ENCODE assay signal across 8 mouse cellular contexts in the genomic region with DNA sequence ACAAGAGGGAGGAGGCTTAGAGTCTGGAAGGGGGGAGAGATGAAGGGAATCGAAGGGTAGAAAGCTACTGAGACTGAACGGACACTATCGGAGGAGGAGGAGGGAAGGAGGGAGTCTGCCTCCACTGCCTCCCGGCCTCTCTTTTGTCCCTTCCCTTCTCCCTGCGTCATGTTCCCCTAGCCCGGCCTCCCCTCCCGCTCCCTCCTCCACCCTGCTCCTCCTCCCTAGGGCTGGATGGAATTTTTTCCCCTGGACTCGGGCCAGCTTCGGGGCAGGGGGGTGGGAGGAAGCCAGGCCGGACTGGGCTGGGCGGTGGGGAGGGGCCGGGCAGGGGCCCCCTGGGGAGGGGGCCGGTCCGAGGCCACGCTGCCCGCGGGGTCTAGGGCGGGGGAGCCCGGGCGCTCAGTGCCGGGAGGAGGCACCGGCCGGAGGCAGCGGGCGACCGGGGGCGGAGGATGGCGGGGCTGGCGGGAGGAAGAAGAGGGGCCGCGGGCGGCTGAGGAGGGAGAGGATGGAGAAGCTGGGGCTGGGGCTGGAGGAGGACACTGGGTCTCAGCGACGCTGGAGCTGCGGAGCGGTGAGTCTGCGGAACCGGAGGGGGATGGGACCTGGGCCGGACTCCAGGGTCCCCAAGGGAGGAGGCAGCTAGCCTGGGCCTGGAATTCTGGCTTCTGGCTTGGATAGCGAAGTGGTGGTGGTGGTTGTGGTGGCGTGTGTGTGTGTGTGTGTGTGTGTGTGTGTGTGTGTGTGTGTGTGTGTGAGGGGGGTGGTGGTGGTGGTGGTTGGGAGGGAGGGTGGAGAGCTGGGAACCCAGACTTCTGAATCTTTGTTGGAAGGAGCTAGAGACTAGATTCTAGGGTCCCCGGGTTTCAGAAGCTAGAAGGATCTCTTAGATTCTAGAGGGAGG. TPM values are rescaled to one million over a fixed set of nuclear protein-coding genes. Genes with fewer than 3 reads are reported as not detected.
DNase-seq lines count a peak whose midpoint lies in the region; ATAC-seq and TF ChIP-seq lines count a peak whose summit lies in the region.

A gene (plus strand): TSS at position 408 of the 907 bp plus-strand sequence.

- peaks cover 16% of the 10 kb centered on the region for H3K4me1 ChIP-seq in thymus, adult 2 months (replicated peaks; ENCODE audit: control insufficient read depth, insufficient read depth, low read length)
- H3K4me1 ChIP-seq in embryonic facial prominence, embryonic 12.5 days: peaks cover 24% of the 10 kb centered on the region
- peaks cover 8% of the 10 kb centered on the region; the same call in 1 of the 2 replicates for H3K4me1 ChIP-seq in limb, embryonic 11.5 days (ENCODE audit: control insufficient read depth, insufficient read depth, low read length)
- H3K4me1 ChIP-seq in midbrain, embryonic 11.5 days (ENCODE audit: control insufficient read depth, insufficient read depth, low read length): peaks cover 21% of the 10 kb centered on the region
- peaks cover 3% of the 10 kb centered on the region for H3K4me1 ChIP-seq in spleen, adult 2 months (ENCODE audit: control insufficient read depth, insufficient read depth, insufficient read length)

- H3K27ac ChIP-seq in thymus, adult 2 months (ENCODE audit: control insufficient read depth, insufficient read depth, low read length): no peak within 1 kb of the TSS
- H3K27ac ChIP-seq in embryonic facial prominence, embryonic 12.5 days: peak within 1 kb of the TSS; percentile 100
- peak within 1 kb of the TSS; percentile 100 for H3K27ac ChIP-seq in limb, embryonic 11.5 days (replicated peaks; ENCODE audit: low read depth, low read length)
- peak within 1 kb of the TSS; percentile 99 for H3K27ac ChIP-seq in midbrain, embryonic 11.5 days (ENCODE audit: low read depth, low read length)
- peak within 1 kb of the TSS; percentile 60 for H3K27ac ChIP-seq in spleen, adult 2 months (ENCODE audit: insufficient read depth, low read length)

- no peaks in the 10 kb centered on the region for H3K9me3 ChIP-seq in embryonic facial prominence, embryonic 12.5 days
- H3K9me3 ChIP-seq in limb, embryonic 11.5 days (ENCODE audit: control insufficient read depth, low read length): no peaks in the 10 kb centered on the region
- no peaks in the 10 kb centered on the region for H3K9me3 ChIP-seq in midbrain, embryonic 11.5 days (ENCODE audit: control insufficient read depth, low read length)

- TF ChIP-seq POLR2A in thymus, adult 2 months (IDR thresholded peaks at IDR 0.05; ENCODE audit: control insufficient read depth, extremely low read depth, insufficient read depth, low read length, poor library complexity): no peak
- TF ChIP-seq POLR2A in spleen, adult 2 months (IDR thresholded peaks at IDR 0.05; ENCODE audit: low read depth, low read length): no peak; the same call in 1 of the 2 replicates

- WGBS in thymus, adult 2 months: 2% methylated on average over 38 of the region's 42 CpGs
- WGBS in embryonic facial prominence, embryonic 12.5 days: under 1% methylated on average over 37 of the region's 42 CpGs
- under 1% methylated on average over 32 of the region's 42 CpGs for WGBS in limb, embryonic 11.5 days
- WGBS in midbrain, embryonic 11.5 days: under 1% methylated on average over 37 of the region's 42 CpGs
- under 1% methylated on average over 40 of the region's 42 CpGs for WGBS in spleen, adult 2 months

- no peaks in the 10 kb centered on the region; the same call in 1 of the 2 replicates for H3K27me3 ChIP-seq in thymus, adult 2 months (ENCODE audit: control insufficient read depth, insufficient read depth, low read length)
- no peaks in the 10 kb centered on the region for H3K27me3 ChIP-seq in embryonic facial prominence, embryonic 12.5 days
- H3K27me3 ChIP-seq in limb, embryonic 11.5 days (ENCODE audit: control insufficient read depth, insufficient read depth, low read length): no peaks in the 10 kb centered on the region
- H3K27me3 ChIP-seq in midbrain, embryonic 11.5 days (ENCODE audit: control insufficient read depth, insufficient read depth, low read length): no peaks in the 10 kb centered on the region
- peaks cover 12% of the 10 kb centered on the region for H3K27me3 ChIP-seq in spleen, adult 2 months (ENCODE audit: control insufficient read depth, insufficient read depth, low read length)

- H3K9ac ChIP-seq in embryonic facial prominence, embryonic 12.5 days: peak within 1 kb of the TSS; percentile 94
- peak within 1 kb of the TSS; percentile 88 for H3K9ac ChIP-seq in limb, embryonic 11.5 days (ENCODE audit: low read length)
- peak within 1 kb of the TSS; percentile 92 for H3K9ac ChIP-seq in midbrain, embryonic 11.5 days (ENCODE audit: low read length)

- no peak for DNase-seq in thymus, adult 2 months
- DNase-seq in thymus, postnatal 0 days (ENCODE audit: low spot score): no peak
- peak; percentile 96 for DNase-seq in heart, adult 18-20 months
- peak; percentile 90 for DNase-seq in kidney, adult 11 months
- peak; percentile 92 for DNase-seq in limb, embryonic 11.5 days (ENCODE audit: low spot score)
- DNase-seq in midbrain, embryonic 11.5 days (ENCODE audit: low spot score, missing footprints): peak; percentile 99
- no peak for DNase-seq in spleen, adult 2 months (ENCODE audit: low read depth in 1 of 2, low spot score in 2 of 2)

- H3K36me3 ChIP-seq in thymus, adult 2 months (ENCODE audit: control insufficient read depth, insufficient read depth, low read length): no peaks in the 10 kb centered on the region
- H3K36me3 ChIP-seq in embryonic facial prominence, embryonic 12.5 days: peaks cover 14% of the 10 kb centered on the region
- H3K36me3 ChIP-seq in limb, embryonic 11.5 days (ENCODE audit: control insufficient read depth, insufficient read depth, low read length): no peaks in the 10 kb centered on the region
- peaks cover 10% of the 10 kb centered on the region; the same call in 1 of the 2 replicates for H3K36me3 ChIP-seq in midbrain, embryonic 11.5 days (ENCODE audit: control insufficient read depth, insufficient read depth, low read length)
- H3K36me3 ChIP-seq in spleen, adult 2 months (ENCODE audit: control insufficient read depth, insufficient read depth, low read length): no peaks in the 10 kb centered on the region

- peak; percentile 88 for ATAC-seq in embryonic facial prominence, embryonic 12.5 days (ENCODE audit: insufficient number of reproducible peaks, insufficient read depth, low FRiP score, low TSS enrichment)
- ATAC-seq in limb, embryonic 11.5 days (ENCODE audit: insufficient number of reproducible peaks, low FRiP score, low TSS enrichment, low read depth): peak; percentile 82
- peak; percentile 85 for ATAC-seq in midbrain, embryonic 11.5 days (ENCODE audit: low FRiP score)

- H3K4me3 ChIP-seq in thymus, adult 2 months (ENCODE audit: control insufficient read depth, insufficient read depth, low read length): peak within 1 kb of the TSS; percentile 41
- peak within 1 kb of the TSS; percentile 81 for H3K4me3 ChIP-seq in embryonic facial prominence, embryonic 12.5 days
- H3K4me3 ChIP-seq in limb, embryonic 11.5 days (ENCODE audit: low read depth, low read length): peak within 1 kb of the TSS; percentile 84
- H3K4me3 ChIP-seq in midbrain, embryonic 11.5 days (ENCODE audit: low read depth, low read length): peak within 1 kb of the TSS; percentile 89
- H3K4me3 ChIP-seq in spleen, adult 2 months (ENCODE audit: extremely low read depth, insufficient read depth, insufficient read length): peak within 1 kb of the TSS; percentile 47

- no peak for TF ChIP-seq CTCF in thymus, adult 2 months (IDR thresholded peaks at IDR 0.05; ENCODE audit: borderline replicate concordance, control insufficient read depth, extremely low read depth, insufficient read depth, low read length, poor library complexity)
- TF ChIP-seq CTCF in spleen, adult 2 months (IDR thresholded peaks at IDR 0.05; ENCODE audit: extremely low read depth, insufficient read depth, insufficient read length, insufficient replicate concordance): no peak

- H3K4me2 ChIP-seq in embryonic facial prominence, embryonic 12.5 days (replicated peaks): peak within 1 kb of the TSS; percentile 90
- peak within 1 kb of the TSS; percentile 98 for H3K4me2 ChIP-seq in limb, embryonic 11.5 days (ENCODE audit: low read depth, severe bottlenecking)
- H3K4me2 ChIP-seq in midbrain, embryonic 11.5 days: peak within 1 kb of the TSS; percentile 82

RNA-seq across cellular contexts. Expression of the gene that starts here (rescaled TPM):
- polyA plus RNA-seq in thymus, adult 2 months (2012; rRNA removed): 11.3 and 14.9 TPM in 2 replicates
- 5.5 and 8.0 TPM in 2 replicates for polyA plus RNA-seq in thymus, postnatal 0 days (2015; fragmentation: Nextera tagmentation; extraction: Ambion mirVana)
- polyA plus RNA-seq in embryonic facial prominence, embryonic 12.5 days (2016; fragmentation: Nextera tagmentation; extraction: Ambion mirVana): 56.8 and 60.6 TPM in 2 replicates
- total RNA-seq in heart, adult 18-20 months (2021): 1 to 10 TPM; 6.7 to 9.7 TPM
- polyA plus RNA-seq in limb, embryonic 11.5 days (2014; fragmentation: Nextera tagmentation; extraction: Ambion mirVana): 35.5 and 39.7 TPM in 2 replicates
- 16.1 and 16.4 TPM in 2 replicates for polyA plus RNA-seq in midbrain, embryonic 11.5 days (2014; fragmentation: Nextera tagmentation; extraction: Ambion mirVana)
- 6.8 and 8.6 TPM in 2 replicates for polyA plus RNA-seq in spleen, adult 2 months (2012; rRNA removed)

Comparison
In these comparisons a context has a peak if more than half of its experiments do, and no peak if none do; other contexts are left out.
1. DNase-seq: peak in heart, adult 18-20 months (2 of 2), kidney, adult 11 months (single experiment), limb, embryonic 11.5 days (single experiment) and midbrain, embryonic 11.5 days (single experiment); none in thymus, adult 2 months (single experiment), thymus, postnatal 0 days (single experiment) and spleen, adult 2 months (0 of 2).
2. Peak in every context shown above with its lines, with median percentiles within 50 percentile points of each other: H3K4me3 ChIP-seq, ATAC-seq, H3K4me2 ChIP-seq and H3K9ac ChIP-seq.